Mouse (Mus musculus): ENCODE measurements around the gene Tcf23. TPM values are rescaled to one million over a fixed set of nuclear protein-coding genes. Genes with fewer than 3 reads are reported as not detected.
A peak's percentile ranks its signal among the peaks of the same experiment; 100 is the strongest.

Tcf23 gene
- polyA plus RNA-seq, 1 experiment from 2014 or later: 0.09 TPM

DNA sequence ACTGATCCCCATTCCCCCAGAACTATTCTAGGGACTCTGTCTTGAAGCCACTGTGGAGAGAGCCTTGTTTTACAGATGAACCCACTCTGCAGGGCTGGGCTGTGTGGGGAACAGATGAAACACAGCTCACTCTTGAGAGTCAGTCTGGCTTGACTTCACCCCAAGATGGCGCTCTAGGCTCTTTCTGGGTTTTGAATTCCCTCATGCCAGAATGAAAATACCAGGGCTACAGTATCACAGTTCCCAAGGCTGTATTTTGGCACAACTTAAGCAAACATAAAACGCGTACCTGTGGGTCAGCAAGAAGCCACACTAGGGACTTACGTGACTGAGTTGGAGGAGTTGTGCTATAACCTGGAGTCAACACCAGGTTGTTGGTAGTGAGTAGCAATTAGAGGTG lies 38.3 kb upstream of the Tcf23 start:
- H3K4me2 ChIP-seq: no peak overlapping the region
- H3K9me3 ChIP-seq (replicated peaks): no peaks in the 10 kb centered on the region
- H3K27ac ChIP-seq: no peak overlapping the region
- no peak overlapping the region for H3K9ac ChIP-seq
- no peak overlapping the region for H3K4me3 ChIP-seq
- ATAC-seq (replicated peaks; ENCODE audit: insufficient number of reproducible peaks, insufficient read depth, low FRiP score, low read depth): no peak
- peaks cover 9% of the 10 kb centered on the region for H3K4me1 ChIP-seq (replicated peaks)
- H3K36me3 ChIP-seq: no peaks in the 10 kb centered on the region
- H3K27me3 ChIP-seq: no peaks in the 10 kb centered on the region
- WGBS: 43% methylated on average over 4 of the region's 4 CpGs

DNA sequence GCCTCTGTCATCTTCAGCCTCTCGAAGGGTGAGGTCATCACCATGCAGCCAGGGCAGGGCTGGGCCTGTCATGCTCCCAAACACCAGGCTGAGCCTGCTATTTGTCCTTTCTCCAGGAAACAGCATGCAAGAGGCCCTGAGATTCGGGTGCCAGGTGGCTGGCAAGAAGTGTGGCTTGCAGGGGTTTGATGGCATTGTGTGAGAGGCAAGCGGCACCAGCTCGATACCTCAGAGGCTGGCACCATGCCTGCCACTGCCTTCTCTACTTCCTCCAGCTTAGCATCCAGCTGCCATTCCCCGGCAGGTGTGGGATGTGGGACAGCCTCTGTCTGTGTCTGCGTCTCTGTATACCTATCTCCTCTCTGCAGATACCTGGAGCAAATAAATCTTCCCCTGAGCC lies 37.6 kb upstream of the Tcf23 start:
- Histone ChIP-seq H3K27ac (no peak overlapping the region), H3K4me1 (replicated peaks) (peaks cover 9% of the 10 kb centered on the region), H3K4me2 (no peak overlapping the region), H3K9me3 (replicated peaks) (no peaks in the 10 kb centered on the region), H3K4me3 (no peak overlapping the region), H3K9ac (no peak overlapping the region), H3K27me3 (no peaks in the 10 kb centered on the region), H3K36me3 (no peaks in the 10 kb centered on the region)
- WGBS: 79% methylated on average over 6 of the region's 6 CpGs
- no peak for ATAC-seq (replicated peaks; ENCODE audit: insufficient number of reproducible peaks, insufficient read depth, low FRiP score, low read depth)

DNA sequence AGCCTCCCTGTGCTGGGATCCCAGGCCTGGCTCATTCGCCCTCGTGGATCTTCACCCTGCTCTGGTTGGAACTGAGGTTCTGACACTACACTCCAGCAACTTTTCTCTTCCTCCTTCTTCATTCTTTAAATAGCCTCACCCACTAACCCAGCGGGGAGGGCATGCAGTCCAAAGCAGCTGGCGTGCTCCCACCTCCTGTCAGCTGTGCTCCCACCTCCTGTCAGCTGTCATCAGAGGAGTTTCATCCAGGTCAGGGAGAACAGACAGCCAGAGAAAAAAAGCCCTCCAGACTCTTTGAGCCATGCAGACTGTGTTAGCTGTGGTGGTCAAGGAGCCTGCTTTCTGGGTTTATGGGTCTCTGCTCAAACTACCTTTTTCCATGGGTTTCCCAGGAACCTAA lies 37.1 kb upstream of the Tcf23 start:
- H3K4me1 ChIP-seq (replicated peaks): peaks cover 9% of the 10 kb centered on the region
- H3K9ac ChIP-seq: no peak overlapping the region
- no peak for ATAC-seq (replicated peaks; ENCODE audit: insufficient number of reproducible peaks, insufficient read depth, low FRiP score, low read depth)
- H3K27me3 ChIP-seq: no peaks in the 10 kb centered on the region
- H3K36me3 ChIP-seq: no peaks in the 10 kb centered on the region
- no peak overlapping the region for H3K4me2 ChIP-seq
- 59% methylated on average over 4 of the region's 4 CpGs for WGBS
- H3K27ac ChIP-seq: no peak overlapping the region
- H3K4me3 ChIP-seq: no peak overlapping the region
- H3K9me3 ChIP-seq (replicated peaks): no peaks in the 10 kb centered on the region

DNA sequence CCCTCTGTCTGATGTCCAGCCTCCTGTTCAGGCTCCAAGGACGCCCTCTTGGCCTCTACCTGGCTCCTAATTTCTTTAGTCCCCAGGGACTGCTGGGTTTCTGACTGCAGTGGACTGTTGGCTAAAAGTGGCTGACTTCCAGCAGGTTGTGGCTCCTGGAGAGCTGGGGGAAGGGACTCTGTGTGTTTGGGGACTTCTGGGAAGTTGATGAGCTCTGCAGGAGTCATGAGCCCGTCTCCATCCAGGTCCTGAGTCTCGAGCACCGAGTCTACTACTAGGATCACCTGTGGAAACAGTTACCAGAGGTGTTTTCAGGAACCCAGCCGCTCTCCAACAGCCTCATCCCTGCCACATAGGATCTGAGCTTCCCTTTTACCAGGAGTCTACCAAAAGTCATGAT lies 34.8 kb upstream of the Tcf23 start:
- Histone ChIP-seq H3K4me3 (no peak overlapping the region), H3K9ac (no peak overlapping the region), H3K4me2 (no peak overlapping the region), H3K27ac (no peak overlapping the region), H3K36me3 (no peaks in the 10 kb centered on the region), H3K9me3 (replicated peaks) (no peaks in the 10 kb centered on the region), H3K27me3 (no peaks in the 10 kb centered on the region), H3K4me1 (replicated peaks) (peaks cover 7% of the 10 kb centered on the region)
- ATAC-seq (replicated peaks; ENCODE audit: insufficient number of reproducible peaks, insufficient read depth, low FRiP score, low read depth): no peak
- 54% methylated on average over 5 of the region's 5 CpGs for WGBS

DNA sequence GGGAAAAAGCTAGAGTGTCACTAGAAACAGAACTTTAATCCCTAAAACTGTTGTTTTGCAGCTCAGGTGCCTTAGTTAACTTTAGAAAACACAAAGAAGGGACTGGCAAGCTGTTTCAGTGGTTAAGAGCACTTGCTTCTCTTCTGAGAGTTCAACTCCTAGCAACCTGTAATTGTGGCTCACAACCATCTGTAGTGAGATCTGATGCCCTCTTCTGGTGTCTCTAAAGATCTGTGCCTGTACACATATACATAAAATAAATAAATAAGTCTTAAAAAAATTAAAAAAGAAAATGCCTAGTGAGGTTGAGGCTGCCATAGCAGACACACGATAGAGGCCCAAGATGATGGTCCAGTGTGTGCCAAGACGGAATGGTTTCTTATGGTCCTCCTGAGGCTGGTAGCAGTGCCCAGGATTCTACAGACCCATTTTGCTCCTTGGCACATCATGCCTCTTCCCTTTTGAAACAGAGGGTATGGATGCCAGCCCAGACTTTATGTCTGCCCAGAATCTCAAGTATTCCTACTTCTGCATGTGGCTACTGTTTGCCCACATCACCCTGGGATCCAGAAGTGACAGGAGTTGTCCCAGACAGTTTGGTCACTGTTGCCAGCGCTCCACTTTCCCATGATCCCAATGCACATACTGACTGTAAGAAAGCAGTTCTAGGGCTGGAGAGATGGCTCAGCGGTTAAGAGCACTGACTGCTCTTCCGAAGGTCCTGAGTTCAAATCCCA lies 33.6 kb upstream of the Tcf23 start:
- 89% methylated on average over 5 of the region's 5 CpGs for WGBS
- Histone ChIP-seq H3K4me2 (no peak overlapping the region), H3K4me1 (replicated peaks) (peaks cover 7% of the 10 kb centered on the region), H3K27ac (no peak overlapping the region), H3K9me3 (replicated peaks) (no peaks in the 10 kb centered on the region), H3K36me3 (no peaks in the 10 kb centered on the region), H3K27me3 (no peaks in the 10 kb centered on the region), H3K9ac (no peak overlapping the region), H3K4me3 (no peak overlapping the region)
- no peak for ATAC-seq (replicated peaks; ENCODE audit: insufficient number of reproducible peaks, insufficient read depth, low FRiP score, low read depth)

DNA sequence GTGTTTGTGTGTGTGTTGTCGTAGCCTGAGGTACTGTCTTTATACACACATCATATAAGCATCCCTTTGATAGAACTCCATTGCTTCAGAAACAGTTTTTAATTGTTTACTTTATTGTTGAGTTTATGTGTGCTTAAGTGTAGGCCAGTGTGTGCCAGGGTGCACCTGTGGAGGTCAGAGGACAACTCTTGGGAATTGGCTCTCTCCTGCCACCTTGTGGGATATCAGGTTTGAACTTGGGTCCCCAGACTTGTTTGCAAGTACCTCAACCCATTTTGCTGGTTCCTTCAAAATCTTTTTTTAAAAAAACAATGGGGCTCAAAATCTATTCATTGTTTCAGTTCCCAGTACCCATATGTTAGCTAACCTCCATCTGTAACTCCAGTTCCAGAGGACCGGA lies 25.5 kb upstream of the Tcf23 start:
- no peaks in the 10 kb centered on the region for H3K9me3 ChIP-seq (replicated peaks)
- H3K27ac ChIP-seq: no peak overlapping the region
- no peaks in the 10 kb centered on the region for H3K36me3 ChIP-seq
- no peak overlapping the region for H3K9ac ChIP-seq
- H3K4me3 ChIP-seq: no peak overlapping the region
- H3K4me1 ChIP-seq (replicated peaks): peaks cover 7% of the 10 kb centered on the region
- no peak overlapping the region for H3K4me2 ChIP-seq
- peaks cover 9% of the 10 kb centered on the region; the same call in 1 of the 2 replicates for H3K27me3 ChIP-seq
- 94% methylated on average over 2 of the region's 2 CpGs for WGBS
- no peak for ATAC-seq (replicated peaks; ENCODE audit: insufficient number of reproducible peaks, insufficient read depth, low FRiP score, low read depth)

DNA sequence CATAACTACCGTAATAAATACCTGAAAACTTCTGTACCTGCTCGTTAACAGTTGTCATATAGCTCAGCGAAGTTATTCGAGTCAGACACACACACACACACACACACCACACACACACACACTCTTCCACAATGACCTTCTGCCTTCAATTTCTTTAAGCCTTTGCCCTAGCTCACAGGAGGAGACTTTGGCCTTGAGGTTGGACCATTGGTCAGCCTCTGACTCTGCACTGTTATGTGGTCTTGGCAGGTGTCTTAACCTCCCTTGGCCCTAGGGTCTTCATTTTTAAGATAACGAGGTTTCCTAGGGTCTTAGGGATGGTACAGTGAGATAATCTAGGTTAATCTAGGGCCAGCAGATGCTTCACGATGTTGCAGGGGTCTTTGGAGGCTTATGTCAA lies 24.1 kb upstream of the Tcf23 start:
- 84% methylated on average over 6 of the region's 6 CpGs for WGBS
- no peaks in the 10 kb centered on the region for H3K9me3 ChIP-seq (replicated peaks)
- peaks cover 13% of the 10 kb centered on the region for H3K4me1 ChIP-seq (replicated peaks)
- H3K27me3 ChIP-seq: peaks cover 9% of the 10 kb centered on the region; the same call in 1 of the 2 replicates
- H3K9ac ChIP-seq: no peak overlapping the region
- H3K36me3 ChIP-seq: no peaks in the 10 kb centered on the region
- no peak overlapping the region for H3K4me3 ChIP-seq
- ATAC-seq (replicated peaks; ENCODE audit: insufficient number of reproducible peaks, insufficient read depth, low FRiP score, low read depth): no peak
- H3K4me2 ChIP-seq: no peak overlapping the region
- no peak overlapping the region for H3K27ac ChIP-seq

DNA sequence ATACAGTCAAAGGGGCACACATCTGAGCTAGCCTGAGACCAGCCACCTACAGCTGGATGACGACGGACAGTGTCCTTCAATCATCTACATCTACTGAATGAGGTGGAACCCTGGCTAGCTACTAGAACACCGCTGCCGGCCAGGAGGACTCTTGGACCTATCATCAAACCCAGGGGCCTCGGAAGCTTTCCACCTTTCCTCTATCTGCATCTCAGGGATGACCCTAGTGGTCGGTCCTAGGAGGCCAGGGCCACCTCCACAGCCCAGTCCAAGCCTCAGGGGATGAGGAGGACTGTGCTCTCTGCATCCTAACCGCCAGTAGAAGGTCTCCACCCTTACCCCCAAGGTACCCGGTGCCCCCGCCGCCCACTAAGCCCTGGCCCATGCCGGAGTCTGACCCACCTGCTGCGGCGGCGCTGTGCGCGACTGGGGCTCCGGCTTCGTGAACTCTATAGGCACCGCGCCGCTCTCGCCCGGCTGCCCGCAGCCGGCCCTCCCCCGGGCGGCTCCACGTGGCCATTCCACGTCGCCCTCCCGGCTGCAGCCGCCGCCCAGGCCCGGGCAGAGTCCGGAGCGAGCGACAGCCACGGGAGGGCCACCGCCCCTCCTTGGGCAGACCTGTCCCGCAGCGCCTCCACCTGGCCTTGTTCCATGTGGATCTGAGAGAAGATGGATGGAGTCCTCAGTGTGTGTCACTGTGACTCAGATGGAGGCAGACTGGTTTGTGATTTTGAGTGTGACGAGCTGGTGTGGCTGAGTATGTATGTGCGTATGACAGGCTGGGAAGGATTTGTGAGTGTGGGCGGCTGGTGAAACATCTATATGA lies 23.3 kb upstream of the Tcf23 start, which contains the start of gene Cgref1:
Gene Cgref1 (minus strand): TSS at position 636 of the 826 bp plus-strand sequence.
- peak within 1 kb of the TSS; percentile 56 for H3K9ac ChIP-seq
- no peaks in the 10 kb centered on the region for H3K36me3 ChIP-seq
- no peak within 1 kb of the TSS for H3K27ac ChIP-seq
- H3K4me1 ChIP-seq (replicated peaks): peaks cover 18% of the 10 kb centered on the region
- peak within 1 kb of the TSS; percentile 87 for H3K4me2 ChIP-seq
- WGBS: 7% methylated on average over 44 of the region's 44 CpGs
- H3K27me3 ChIP-seq: peaks cover 9% of the 10 kb centered on the region; the same call in 1 of the 2 replicates
- peak within 1 kb of the TSS; percentile 50 for H3K4me3 ChIP-seq
- H3K9me3 ChIP-seq (replicated peaks): no peaks in the 10 kb centered on the region
- peak; percentile 49; the same call in 1 of the 2 replicates for ATAC-seq (replicated peaks; ENCODE audit: insufficient number of reproducible peaks, insufficient read depth, low FRiP score, low read depth)

DNA sequence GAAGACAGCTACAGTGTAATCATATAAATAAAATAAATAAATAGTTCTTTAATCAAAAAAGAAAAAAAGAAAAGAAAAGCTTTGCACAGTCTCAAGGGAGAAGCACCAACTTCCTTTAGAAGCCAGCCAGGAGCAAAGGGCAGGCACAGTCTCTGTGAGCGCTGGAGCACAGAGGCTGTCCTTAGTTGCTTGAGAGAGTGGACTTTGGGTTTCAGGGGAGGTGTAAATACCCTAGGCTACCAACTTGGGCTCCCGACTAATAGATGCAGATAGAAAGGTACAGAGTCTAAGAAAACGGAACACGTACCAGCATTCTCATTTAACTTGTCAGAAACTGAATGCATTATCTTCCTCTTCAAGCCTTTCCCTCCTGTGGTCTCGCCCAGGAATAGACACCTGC lies 19.8 kb upstream of the Tcf23 start:
- 73% methylated on average over 5 of the region's 5 CpGs for WGBS
- ATAC-seq (replicated peaks; ENCODE audit: insufficient number of reproducible peaks, insufficient read depth, low FRiP score, low read depth): no peak
- Histone ChIP-seq H3K36me3 (peaks cover 2% of the 10 kb centered on the region), H3K4me3 (no peak overlapping the region), H3K4me1 (replicated peaks) (peaks cover 25% of the 10 kb centered on the region), H3K27ac (no peak overlapping the region), H3K27me3 (peaks cover 9% of the 10 kb centered on the region; the same call in 1 of the 2 replicates), H3K4me2 (no peak overlapping the region), H3K9me3 (replicated peaks) (no peaks in the 10 kb centered on the region), H3K9ac (no peak overlapping the region)

DNA sequence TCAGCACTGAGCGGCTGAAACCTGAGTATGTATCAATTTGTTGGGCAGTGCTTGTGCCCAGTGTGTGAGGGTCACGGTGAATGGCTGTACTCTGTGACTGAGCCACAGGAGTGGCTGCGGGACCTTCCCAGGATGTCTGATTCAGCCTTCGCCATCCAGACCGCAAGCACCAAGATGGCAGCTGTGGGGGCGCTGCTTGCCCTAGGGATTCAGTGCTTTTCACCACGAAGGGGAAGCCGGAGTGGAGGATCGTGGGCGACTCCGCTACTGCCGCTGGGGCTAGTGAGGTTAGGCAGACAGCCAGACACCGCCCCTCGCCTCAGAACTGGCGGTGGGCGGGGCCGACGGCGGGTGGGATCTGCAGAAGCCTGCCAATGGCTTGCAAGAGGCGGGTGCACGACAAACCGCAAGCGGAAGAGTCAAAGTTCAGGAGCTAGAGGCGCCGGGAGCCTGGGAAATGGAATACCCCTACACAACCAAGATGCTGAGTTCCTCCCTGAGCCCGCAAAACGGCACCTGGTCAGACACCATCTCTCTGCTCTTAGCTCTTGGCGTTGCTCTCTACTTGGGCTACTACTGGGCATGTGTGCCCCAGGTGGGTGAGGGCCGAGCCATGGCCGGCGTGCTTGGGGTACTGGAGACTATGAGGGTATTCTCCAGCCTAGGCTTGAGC lies 18.7 kb upstream of the Tcf23 start:
- WGBS: under 1% methylated on average over 31 of the region's 31 CpGs
- Histone ChIP-seq H3K9ac (peak overlapping the region; percentile 69), H3K36me3 (peaks cover 13% of the 10 kb centered on the region), H3K27me3 (peaks cover 9% of the 10 kb centered on the region; the same call in 1 of the 2 replicates), H3K4me3 (peak overlapping the region; percentile 75), H3K4me1 (replicated peaks) (peaks cover 25% of the 10 kb centered on the region), H3K9me3 (replicated peaks) (no peaks in the 10 kb centered on the region), H3K27ac (peak overlapping the region; percentile 83), H3K4me2 (peak overlapping the region; percentile 91)
- peak; percentile 87 for ATAC-seq (replicated peaks; ENCODE audit: insufficient number of reproducible peaks, insufficient read depth, low FRiP score, low read depth)

DNA sequence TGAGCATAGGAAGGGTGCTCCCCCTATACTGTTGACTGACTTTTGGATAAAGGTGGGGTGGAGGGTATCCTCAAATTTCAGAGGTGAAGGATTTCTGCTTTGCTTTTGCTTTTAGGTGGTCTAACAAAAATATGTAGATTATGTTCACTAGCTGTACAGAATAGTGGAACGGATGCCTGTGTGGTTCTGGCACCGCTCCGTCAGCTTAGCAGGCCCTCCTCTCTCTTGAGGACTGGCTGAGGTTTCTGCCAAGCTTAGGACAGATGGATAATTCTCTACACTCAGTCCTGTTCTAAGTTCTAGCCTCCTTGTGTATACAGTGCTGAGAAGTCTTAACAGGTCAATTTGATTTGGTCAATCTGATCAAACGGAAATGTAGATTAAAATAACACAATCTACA lies 18.0 kb upstream of the Tcf23 start:
- Histone ChIP-seq H3K4me3 (peak overlapping the region; percentile 75), H3K9ac (peak overlapping the region; percentile 69), H3K4me2 (peak overlapping the region; percentile 91), H3K27ac (peak overlapping the region; percentile 83; the same call in 1 of the 2 replicates), H3K9me3 (replicated peaks) (no peaks in the 10 kb centered on the region), H3K27me3 (0 out of 2 replicates have a peak, but pooled peaks cover 9% of the 10 kb centered on the region), H3K4me1 (replicated peaks) (peaks cover 20% of the 10 kb centered on the region), H3K36me3 (peaks cover 20% of the 10 kb centered on the region)
- no peak for ATAC-seq (replicated peaks; ENCODE audit: insufficient number of reproducible peaks, insufficient read depth, low FRiP score, low read depth)
- WGBS: 52% methylated on average over 4 of the region's 4 CpGs

All from heart, embryonic 15.5 days (tissue).